Mouse (Mus musculus) CH12.LX (cell line): ENCODE results near the gene Afg3l1. TPM values are rescaled to one million over a fixed set of nuclear protein-coding genes. Genes with fewer than 3 reads are reported as not detected.

Source experiments
- DNase-seq: peaks from one replicate; pipeline ENCODE4 v3.0.0-alpha.2; 2013; ENCODE audit errors: extremely low read depth
- H3K27ac ChIP-seq: 2 replicates; pipeline ENCODE4 v1.5.1; 2012; ENCODE audit warnings: low read depth, mild to moderate bottlenecking, control low read depth, moderate library complexity; ENCODE audit not compliant: insufficient read depth
- H3K27me3 ChIP-seq: replicated peaks from 2 replicates; pipeline ENCODE3; 2012; ENCODE audit warnings: inconsistent platforms
- H3K36me3 ChIP-seq, 2 experiments: replicated peaks in 1 of 2; 2 replicates each; pipeline versions ENCODE3 to v1.6.1; 2012; ENCODE audit warnings: inconsistent platforms in 1 of 2, low read length in 1 of 2, mild to moderate bottlenecking in 1 of 2, mixed read lengths in 1 of 2, moderate library complexity in 1 of 2; ENCODE audit not compliant: control insufficient read depth in 1 of 2, insufficient read depth in 1 of 2
- H3K4me1 ChIP-seq, 2 experiments: 2 replicates each; pipeline ENCODE4 v1.6.1; 2012; ENCODE audit warnings: inconsistent platforms in 1 of 2, moderate library complexity in 1 of 2; ENCODE audit not compliant: insufficient read depth in 2 of 2, control insufficient read depth in 1 of 2
- H3K4me2 ChIP-seq: 2 replicates; pipeline ENCODE4 v1.6.1; 2012; ENCODE audit warnings: low read depth, mild to moderate bottlenecking, control low read depth; ENCODE audit not compliant: poor library complexity, insufficient read depth, severe bottlenecking
- H3K4me3 ChIP-seq, 3 experiments: fragments of 150-350 bp in 1 of 3; sonication (generic) in 1 of 3; replicated peaks in 1 of 3; 2 replicates each; pipeline versions ENCODE3 to v1.5.1; 2011 to 2012; ENCODE audit warnings: low read depth in 2 of 3, low read length in 2 of 3, mild to moderate bottlenecking in 2 of 3, moderate library complexity in 2 of 3, control low read depth in 1 of 3, improper control_type of control experiment in 1 of 3, inconsistent platforms in 1 of 3, mixed read lengths in 1 of 3; ENCODE audit not compliant: poor library complexity in 1 of 3
- H3K79me2 ChIP-seq: replicated peaks from 2 replicates; pipeline ENCODE4 v1.6.1; 2012; ENCODE audit warnings: mild to moderate bottlenecking, moderate library complexity; ENCODE audit not compliant: control insufficient read depth, poor library complexity, insufficient read depth, severe bottlenecking; ENCODE audit errors: extremely low read depth
- H3K9ac ChIP-seq: 2 replicates; pipeline ENCODE4 v1.6.1; 2012; ENCODE audit warnings: low read depth, mild to moderate bottlenecking, control low read depth, moderate library complexity; ENCODE audit not compliant: insufficient read depth
- H3K9me3 ChIP-seq: replicated peaks from 2 replicates; pipeline ENCODE3; 2012; ENCODE audit warnings: low read length, inconsistent platforms, mixed read lengths
- CTCF ChIP-seq, 2 experiments: IDR thresholded peaks in 1 of 2; conservative IDR thresholded peaks in 1 of 2; 2 replicates each; pipeline ENCODE4 v1.5.1; 2011 to 2012; ENCODE audit warnings: low read depth in 2 of 2, low read length in 2 of 2, improper control_type of control experiment in 1 of 2, inconsistent platforms in 1 of 2, mild to moderate bottlenecking in 1 of 2, moderate library complexity in 1 of 2
- E2F4 ChIP-seq: IDR thresholded peaks from 2 replicates; pipeline ENCODE4 v1.6.1; 2011; ENCODE audit warnings: low read depth, low read length, improper control_type of control experiment; ENCODE audit not compliant: insufficient replicate concordance
- EP300 ChIP-seq: IDR thresholded peaks from 2 replicates; pipeline ENCODE4 v1.6.1; 2011; ENCODE audit warnings: low read length, improper control_type of control experiment
- ETS1 ChIP-seq: conservative IDR thresholded peaks from 2 replicates; pipeline ENCODE4 v1.6.1; 2012; ENCODE audit warnings: low read depth, mild to moderate bottlenecking, inconsistent platforms, low read length, improper control_type of control experiment, moderate library complexity
- KAT2A ChIP-seq: IDR thresholded peaks from 2 replicates; pipeline ENCODE4 v1.6.1; 2012; ENCODE audit warnings: low read length, improper control_type of control experiment, inconsistent platforms; ENCODE audit not compliant: insufficient replicate concordance
- MAFK ChIP-seq: IDR thresholded peaks from 2 replicates; pipeline ENCODE4 v1.6.1; 2011; ENCODE audit warnings: low read length, improper control_type of control experiment; ENCODE audit not compliant: insufficient replicate concordance
- MAX ChIP-seq: IDR thresholded peaks from 2 replicates; pipeline ENCODE4 v1.6.1; 2011; ENCODE audit warnings: low read length, improper control_type of control experiment
- MEF2A ChIP-seq: IDR thresholded peaks from 2 replicates; pipeline ENCODE4 v1.6.1; 2014; ENCODE audit warnings: low read depth, mild to moderate bottlenecking, inconsistent platforms, low read length, improper control_type of control experiment, borderline replicate concordance
- NRF1 ChIP-seq: IDR thresholded peaks from 2 replicates; pipeline ENCODE4 v1.6.1; 2014; ENCODE audit warnings: low read depth, mild to moderate bottlenecking, inconsistent platforms, low read length, improper control_type of control experiment, moderate library complexity
- PAX5 ChIP-seq: IDR thresholded peaks from 2 replicates; pipeline ENCODE4 v1.6.1; 2012; ENCODE audit warnings: low read length, inconsistent platforms, mixed read lengths
- POLR2AphosphoS2 ChIP-seq: IDR thresholded peaks from 2 replicates; pipeline ENCODE4 v1.6.1; 2011; ENCODE audit warnings: low read depth, low read length, improper control_type of control experiment
- SIN3A ChIP-seq: IDR thresholded peaks from 2 replicates; pipeline ENCODE4 v1.6.1; 2012; ENCODE audit warnings: low read length, improper control_type of control experiment, inconsistent platforms
- SMC3 ChIP-seq: IDR thresholded peaks from 2 replicates; pipeline ENCODE4 v1.6.1; 2011; ENCODE audit warnings: low read depth, low read length, improper control_type of control experiment
- TCF12 ChIP-seq: IDR thresholded peaks from 2 replicates; pipeline ENCODE4 v1.6.1; 2014; ENCODE audit warnings: low read depth, mild to moderate bottlenecking, inconsistent platforms, low read length, improper control_type of control experiment
- UBTF ChIP-seq: IDR thresholded peaks from 2 replicates; pipeline ENCODE4 v1.6.1; 2012; ENCODE audit warnings: low read depth, mild to moderate bottlenecking, inconsistent platforms, low read length, improper control_type of control experiment, moderate library complexity
- USF2 ChIP-seq: conservative IDR thresholded peaks from 2 replicates; pipeline ENCODE4 v1.6.1; 2011; ENCODE audit warnings: low read depth, low read length, improper control_type of control experiment
- ZKSCAN1 ChIP-seq: IDR thresholded peaks from 2 replicates; pipeline ENCODE4 v1.6.1; 2012; ENCODE audit warnings: low read depth, inconsistent platforms, low read length, improper control_type of control experiment, borderline replicate concordance
- dilution Hi-C: fragments of 300-500 bp; cut with MboI; formaldehyde crosslinking; loops from 2 replicates; pipeline ENCODE4 v1.14.3; 2020; ENCODE audit warnings: low sequenced_read_pairs; ENCODE audit not compliant: extremely low pct_unique_long_range_greater_than_20kb, extremely low pct_ligation_motif_present
- in situ Hi-C: fragments of 300-500 bp; cut with MboI; formaldehyde crosslinking; loops from 3 replicates; pipeline ENCODE4 v1.14.3; 2019; ENCODE audit warnings: low sequenced_read_pairs, low pct_ligation_motif_present, low pct_unique_long_range_greater_than_20kb, mixed read lengths
- polyA plus RNA-seq: library from polyadenylated mRNA; unstranded; fragments of >175 nt; gene quantifications from 2 replicates; pipeline ENCODE4 v1.2.1, GENCODE M21; 2012; ENCODE audit warnings: low read depth; ENCODE audit not compliant: insufficient read length
- total RNA-seq, 2 experiments: library from RNA; depleted of rRNA; stranded (reverse); fragments of 300-350 nt in 1 of 2; fragments of >200 nt in 1 of 2; gene quantifications; 2 replicates each; pipeline ENCODE4 v1.2.3; 2012 to 2014

Afg3l1 gene
- total and polyA plus RNA-seq, 3 experiments = 20.3 to 47.6 (median 36.0) TPM

- no peak for TF ChIP-seq NRF1
- no peak for TF ChIP-seq POLR2AphosphoS2
- no peak for TF ChIP-seq ZKSCAN1
- TF ChIP-seq EP300 = no peak
- TF ChIP-seq MAX = no peak
- TF ChIP-seq MEF2A = no peak
- TF ChIP-seq SMC3 = no peak
- TF ChIP-seq ETS1 = no peak
- TF ChIP-seq USF2 = no peak
- TF ChIP-seq KAT2A = no peak
- TF ChIP-seq PAX5 = no peak
- no peak for TF ChIP-seq TCF12
- no peak for TF ChIP-seq MAFK
- TF ChIP-seq UBTF = no peak
- TF ChIP-seq, all 38 proteins: peak for 0
Observed at GRCm38 (mm10) chr8:123505267-123505666, 27.6 kb downstream of the Afg3l1 start.

GRCm38 (mm10) chr8:123505695-123506094 lies 28.0 kb downstream of the Afg3l1 start:
- H3K27me3 ChIP-seq = no peaks in the 10 kb centered on the region
- dilution Hi-C loops (no loop called here), in situ Hi-C loops (no loop called here)
- no peak overlapping the region for H3K4me3 ChIP-seq
- no peak for TF ChIP-seq NRF1
- TF ChIP-seq SIN3A = no peak
- no peak for TF ChIP-seq CTCF (conservative IDR thresholded peaks at IDR 0.05 in 1 of 2, IDR thresholded peaks at IDR 0.05 in 1 of 2; ENCODE audit: low read depth in 2 of 2, low read length in 2 of 2)
- TF ChIP-seq UBTF = no peak
- TF ChIP-seq MAFK = no peak
- no peak for TF ChIP-seq E2F4
- no peak for TF ChIP-seq MAX
- DNase-seq = no peak
- no peaks in the 10 kb centered on the region for H3K79me2 ChIP-seq
- H3K4me2 ChIP-seq = no peak overlapping the region
- H3K9ac ChIP-seq = no peak overlapping the region
- H3K9me3 ChIP-seq = peaks cover 11% of the 10 kb centered on the region
- no peaks in the 10 kb centered on the region for H3K4me1 ChIP-seq
- H3K27ac ChIP-seq = no peak overlapping the region
- H3K36me3 ChIP-seq = peaks cover 56 to 98% of the 10 kb centered on the region in 2 experiments

More at GRCm38 (mm10) chr8:123505267-123505666, 27.6 kb downstream of the Afg3l1 start:
- H3K27ac ChIP-seq = no peak overlapping the region
- DNase-seq = no peak
- no peaks in the 10 kb centered on the region for H3K79me2 ChIP-seq
- dilution Hi-C loops (no loop called here), in situ Hi-C loops (no loop called here)
- no peak overlapping the region for H3K4me3 ChIP-seq
- no peaks in the 10 kb centered on the region for H3K4me1 ChIP-seq
- H3K36me3 ChIP-seq = peaks cover 59 to 98% of the 10 kb centered on the region in 2 experiments
- no peak overlapping the region for H3K9ac ChIP-seq
- H3K4me2 ChIP-seq = no peak overlapping the region
- no peaks in the 10 kb centered on the region for H3K27me3 ChIP-seq
- peaks cover 11% of the 10 kb centered on the region for H3K9me3 ChIP-seq
